Mouse (Mus musculus) T-helper 1 cell (primary cell): ENCODE data around the gene Cpsf4l.
"Not testable (repeated sequence)": the region's sequence is repeated elsewhere in the genome, so short reads cannot be mapped to it uniquely, and the experiment has no call there.

ENCODE experiments used
- in situ Hi-C: fragments of 300-600 bp; cut with MboI, MseI; formaldehyde crosslinking; loops from one replicate; pipeline ENCODE4 v1.15.1; 2025; ENCODE audit warnings: high pct_unique_total_duplicates

Gene Cpsf4l

DNA sequence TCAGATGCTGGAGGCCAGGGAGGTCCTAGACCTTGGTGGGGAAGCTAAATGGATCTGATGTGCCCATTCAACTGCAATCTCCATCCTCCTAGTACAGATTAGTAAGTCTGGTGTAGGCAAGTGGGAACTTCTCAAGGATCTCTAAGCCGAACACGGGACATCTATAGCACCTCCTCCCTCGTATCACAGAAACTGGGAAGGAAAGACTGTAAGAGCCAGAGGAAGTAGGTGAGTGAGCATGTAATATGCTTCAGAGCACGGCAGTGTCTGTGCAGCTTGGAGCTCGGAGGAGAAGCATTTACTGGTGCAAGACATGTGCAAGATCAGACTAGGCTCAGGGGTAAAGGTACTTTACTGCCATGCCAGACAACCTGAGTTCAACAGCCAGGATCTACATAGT, 41.0 kb downstream of the Cpsf4l start:
- in situ Hi-C loops = no loop called here

DNA sequence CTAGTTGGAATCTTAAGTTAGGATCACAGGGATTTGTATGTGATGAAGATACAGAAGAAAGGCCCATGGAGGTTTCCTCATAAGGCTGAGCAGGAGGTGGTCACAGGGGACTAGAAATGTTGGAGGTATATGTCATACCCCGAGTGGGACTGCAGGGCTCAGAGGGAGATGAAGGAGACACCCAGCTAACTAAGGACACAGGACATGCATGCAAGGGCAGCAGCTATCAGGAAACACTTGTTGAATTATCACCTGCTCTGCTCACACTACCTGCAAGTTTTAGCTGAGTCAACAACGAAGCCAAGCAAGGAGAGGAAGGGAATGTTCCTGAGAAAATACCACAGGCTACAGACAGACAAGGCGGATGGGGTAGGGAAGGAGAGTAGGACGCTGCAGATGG, 42.1 kb downstream of the Cpsf4l start:
- in situ Hi-C loops = no loop called here

DNA sequence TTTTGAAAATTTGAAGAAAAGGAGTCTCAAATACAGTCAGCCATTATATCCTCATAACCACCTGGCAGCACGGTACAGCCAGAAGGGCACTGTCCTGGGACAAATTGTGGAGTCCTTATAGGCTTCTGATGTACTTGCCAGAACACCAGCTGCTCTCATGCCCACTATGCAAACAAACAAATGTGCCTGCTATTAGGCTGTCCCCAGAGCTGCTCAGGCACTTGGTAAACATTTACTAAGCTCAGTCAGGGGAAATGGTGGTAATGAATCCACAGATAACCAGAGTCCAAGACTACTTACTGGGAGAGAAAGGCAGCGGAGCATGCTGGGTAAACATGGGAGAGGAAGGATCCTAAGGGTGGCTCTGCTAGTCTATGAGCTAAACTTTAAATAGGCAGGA, 42.7 kb downstream of the Cpsf4l start:
- in situ Hi-C loops = no loop called here

DNA sequence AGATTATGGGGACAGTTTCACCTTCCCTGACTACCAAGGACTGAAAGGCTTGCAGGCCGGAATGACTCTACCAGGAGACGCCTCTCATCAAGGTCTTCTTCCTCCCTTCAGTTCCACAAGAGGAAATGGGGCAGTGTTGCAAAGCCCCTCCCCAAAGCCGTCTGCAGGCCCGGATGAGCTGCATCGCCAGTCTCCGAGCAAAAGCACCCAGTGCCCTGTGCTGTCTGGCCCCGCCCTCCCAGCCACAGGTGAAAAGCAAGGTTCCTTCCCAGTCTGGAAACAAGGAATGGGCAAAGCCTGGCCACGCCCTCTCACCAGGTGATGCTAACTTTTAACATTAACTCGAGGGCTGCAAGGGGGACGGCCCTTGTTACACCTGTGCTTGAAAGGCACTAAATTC, 43.2 kb downstream of the Cpsf4l start:
- in situ Hi-C loops = no loop called here

DNA sequence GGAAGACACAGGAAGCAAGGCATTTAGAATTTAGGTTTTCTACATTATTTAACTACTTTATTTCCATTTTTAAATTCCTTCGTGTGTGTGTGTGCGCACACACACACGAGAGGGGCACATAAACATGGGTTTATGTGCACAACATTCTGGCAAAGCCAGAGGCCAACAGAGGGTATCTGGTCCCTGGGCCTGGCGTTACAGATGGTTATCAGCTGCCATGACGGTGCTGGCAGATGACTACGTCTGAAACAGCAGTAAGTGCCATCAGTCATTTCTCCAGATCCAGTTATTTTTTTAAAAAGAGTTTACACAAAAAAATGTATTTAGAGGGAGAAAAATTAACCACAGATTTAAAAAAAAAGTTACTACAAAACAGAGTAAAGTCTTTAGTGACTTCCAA, 43.6 kb downstream of the Cpsf4l start:
- in situ Hi-C loops = no loop called here

DNA sequence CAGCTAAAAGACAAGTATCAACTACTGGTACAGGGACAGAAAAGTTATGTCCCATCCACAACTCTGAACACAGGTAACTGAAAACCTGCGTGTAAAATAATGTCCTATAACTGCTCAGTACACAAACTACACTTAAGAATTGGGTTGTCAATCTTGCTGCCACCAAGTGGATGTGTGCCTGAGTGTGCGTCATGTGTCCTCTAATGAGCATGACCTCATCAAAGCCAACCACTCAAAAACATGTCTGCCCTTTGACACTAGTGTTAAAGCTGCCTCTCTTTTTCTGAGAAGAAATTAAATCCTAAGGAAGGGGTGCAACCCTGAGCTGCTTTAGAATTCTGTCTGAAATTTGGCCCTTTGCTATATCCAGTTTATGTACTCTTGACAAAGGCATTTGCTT, 45.5 kb downstream of the Cpsf4l start:
- in situ Hi-C loops = no loop called here

DNA sequence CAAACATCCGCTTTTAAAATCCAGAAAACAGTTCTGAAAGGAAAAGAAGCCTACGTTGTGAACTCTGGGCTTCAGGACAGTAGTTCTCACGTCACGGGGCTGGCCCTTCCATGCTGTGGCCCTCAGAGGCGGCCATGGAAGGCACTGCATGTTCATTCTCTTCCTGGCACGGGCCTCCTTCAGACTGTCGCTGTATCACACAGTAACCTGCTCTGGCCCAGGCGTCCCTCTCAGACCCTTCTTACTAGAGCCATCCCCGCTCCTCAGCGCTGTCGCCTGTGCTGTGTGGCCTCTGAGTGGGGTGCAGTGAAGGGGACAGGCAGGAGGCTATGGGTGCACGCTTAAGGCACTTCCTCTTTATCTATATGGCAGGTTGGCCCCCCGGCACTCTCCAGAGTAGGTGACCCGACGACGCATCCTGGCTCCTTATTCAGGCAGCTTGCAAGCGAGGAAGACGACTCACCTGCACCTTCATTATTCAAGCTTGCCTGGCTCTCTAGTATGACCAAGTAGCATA, 47.9 kb downstream of the Cpsf4l start:
- in situ Hi-C loops = no loop called here

DNA sequence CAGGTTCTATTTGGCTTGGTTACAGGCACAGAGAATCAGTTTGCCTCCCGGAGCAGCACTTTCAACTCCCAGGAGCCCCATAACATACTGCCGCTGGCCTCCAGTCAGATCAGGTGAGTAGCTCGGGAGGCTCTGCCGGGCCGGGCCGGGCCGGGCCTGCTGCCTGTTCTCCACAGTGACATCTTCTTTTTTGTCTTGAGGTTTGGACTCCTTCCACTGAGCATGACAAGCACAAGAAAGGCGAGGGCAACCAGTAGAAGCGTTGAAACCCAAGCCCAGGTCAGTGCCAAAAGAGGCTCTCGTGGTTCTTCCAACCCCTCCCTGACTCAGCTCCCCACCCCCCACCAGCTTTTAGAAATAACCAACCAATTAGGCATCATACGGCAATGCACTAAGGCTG, 48.9 kb downstream of the Cpsf4l start:
- in situ Hi-C loops = no loop called here

DNA sequence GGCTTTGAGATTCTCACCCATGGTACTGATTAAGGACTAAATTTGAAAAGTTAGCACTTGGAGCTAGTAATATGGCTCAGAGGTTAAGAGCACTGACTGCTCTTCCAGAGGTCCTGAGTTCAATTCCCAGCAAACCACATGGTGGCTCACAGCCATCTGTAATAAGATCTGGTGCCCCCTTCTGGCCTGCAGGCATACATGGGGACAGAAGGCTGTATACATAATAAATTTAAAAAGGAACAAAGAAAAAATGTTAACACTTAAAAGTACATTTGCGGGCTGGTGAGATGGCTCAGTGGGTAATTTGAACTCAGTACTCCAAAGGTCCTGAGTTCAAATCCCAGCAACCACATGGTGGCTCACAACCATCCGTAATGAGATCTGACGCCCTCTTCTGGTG, 49.6 kb downstream of the Cpsf4l start:
- in situ Hi-C loops = not testable (repeated sequence)

DNA sequence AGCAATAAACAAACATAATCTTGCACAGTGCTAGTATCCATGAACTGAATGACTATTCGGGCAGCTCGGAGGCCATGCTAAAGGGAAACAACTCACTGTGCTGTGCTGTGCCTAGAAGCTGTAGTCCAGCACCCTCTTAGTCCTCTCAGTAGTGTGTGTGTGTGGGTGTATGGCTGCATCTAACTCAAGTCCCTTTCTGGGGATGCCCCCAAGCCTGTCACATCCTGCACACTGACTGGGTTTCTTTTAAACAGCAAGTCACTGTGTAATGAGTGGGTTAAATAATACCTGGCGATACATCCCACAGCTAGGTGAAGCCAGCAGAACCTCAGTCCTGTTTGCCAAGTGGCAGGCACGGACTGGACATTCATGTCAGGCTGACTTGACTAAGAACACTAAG, 51.1 kb downstream of the Cpsf4l start:
- in situ Hi-C loops = no loop called here

DNA sequence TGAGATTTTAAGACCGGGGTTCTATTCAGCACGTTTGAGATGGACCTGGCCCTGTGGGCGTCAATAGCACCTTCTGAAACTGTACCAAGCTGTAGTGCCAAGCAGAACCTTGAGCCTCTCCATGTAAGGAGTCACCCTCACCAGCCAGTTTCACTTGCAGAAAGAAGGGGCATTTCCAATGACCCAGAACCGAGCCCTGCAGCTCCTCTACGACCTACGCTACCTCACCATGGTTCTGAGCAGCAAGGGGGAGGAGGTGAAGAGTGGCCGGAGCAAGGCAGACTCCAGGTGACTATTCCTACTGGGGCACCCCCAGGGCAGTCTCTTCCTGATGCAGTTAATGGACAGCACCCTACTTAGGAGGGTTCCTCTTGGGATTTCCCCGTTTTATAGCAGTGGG, 51.5 kb downstream of the Cpsf4l start:
- in situ Hi-C loops = no loop called here

DNA sequence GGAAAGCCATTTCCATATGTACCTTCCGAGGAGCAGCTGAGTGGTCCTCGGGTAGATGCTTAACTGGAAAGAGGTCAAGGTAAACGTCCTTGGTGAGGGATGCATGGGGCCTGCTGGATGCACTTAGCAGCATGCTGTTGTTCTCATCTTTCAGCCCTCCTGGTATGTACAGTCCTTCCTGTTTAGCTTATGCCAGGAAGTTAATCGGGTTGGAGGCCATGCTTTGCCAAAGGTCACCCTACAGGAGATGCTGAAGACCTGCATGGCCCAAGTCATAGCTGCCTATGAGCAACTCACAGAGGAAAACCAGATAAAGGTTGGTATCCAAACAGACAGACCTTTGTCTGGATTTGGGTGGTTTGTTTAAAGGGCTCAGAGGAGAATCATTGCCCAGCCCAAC, 52.6 kb downstream of the Cpsf4l start:
- in situ Hi-C loops = no loop called here

DNA sequence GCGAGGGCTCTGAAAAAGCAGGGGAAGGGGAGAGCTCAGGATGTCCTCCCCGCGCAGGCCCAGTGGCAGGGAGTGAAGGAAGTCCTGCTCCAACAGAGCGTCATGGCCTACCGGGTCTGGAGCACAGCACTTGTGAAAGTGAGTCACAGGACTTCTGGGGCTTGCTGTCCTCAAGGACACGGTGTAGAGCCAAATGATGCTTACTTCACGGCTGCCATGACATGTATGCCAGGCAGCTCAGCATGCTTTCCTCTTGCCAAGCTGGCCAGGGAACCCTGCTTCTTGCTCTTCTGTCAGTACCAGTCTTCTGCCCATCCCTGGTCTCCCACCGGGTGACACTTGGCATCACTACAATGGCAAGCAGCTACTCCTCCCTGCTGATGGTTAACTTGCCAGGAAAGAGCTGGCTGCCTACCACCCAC, 53.3 kb downstream of the Cpsf4l start:
- in situ Hi-C loops = no loop called here

DNA sequence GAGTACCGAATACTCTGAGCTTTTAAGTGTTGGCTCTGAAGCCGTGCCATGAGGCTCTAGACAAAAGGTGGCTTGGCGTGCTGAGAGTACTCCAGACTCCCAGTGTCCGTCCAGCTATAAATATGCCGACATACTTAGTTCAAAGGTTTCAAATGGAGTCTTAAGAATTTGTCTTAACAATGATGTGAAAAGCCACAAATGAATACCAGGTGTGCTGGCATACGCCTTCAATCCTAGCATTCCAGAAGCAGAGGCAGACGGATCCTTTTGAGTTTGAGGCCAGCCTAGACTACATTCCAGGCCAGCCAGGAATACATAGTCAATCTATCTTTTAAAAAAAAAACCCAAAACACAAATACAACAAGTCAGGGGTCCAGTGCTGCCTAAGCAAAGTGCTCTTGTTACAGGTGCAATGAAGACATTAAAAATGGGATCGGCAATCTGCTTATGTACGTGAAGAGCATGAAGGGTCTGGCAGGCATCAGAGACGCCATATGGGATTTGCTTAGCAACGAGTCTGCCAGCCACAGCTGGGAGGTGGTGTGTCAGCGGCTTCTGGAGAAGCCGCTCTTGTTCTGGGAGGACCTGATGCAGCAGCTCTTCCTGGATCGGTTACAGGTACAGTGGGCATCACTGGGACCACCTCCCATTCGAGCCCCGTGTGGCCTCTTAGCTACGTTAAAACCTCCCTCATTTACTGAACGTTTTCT, 55.1 kb downstream of the Cpsf4l start:
- in situ Hi-C loops = no loop called here

DNA sequence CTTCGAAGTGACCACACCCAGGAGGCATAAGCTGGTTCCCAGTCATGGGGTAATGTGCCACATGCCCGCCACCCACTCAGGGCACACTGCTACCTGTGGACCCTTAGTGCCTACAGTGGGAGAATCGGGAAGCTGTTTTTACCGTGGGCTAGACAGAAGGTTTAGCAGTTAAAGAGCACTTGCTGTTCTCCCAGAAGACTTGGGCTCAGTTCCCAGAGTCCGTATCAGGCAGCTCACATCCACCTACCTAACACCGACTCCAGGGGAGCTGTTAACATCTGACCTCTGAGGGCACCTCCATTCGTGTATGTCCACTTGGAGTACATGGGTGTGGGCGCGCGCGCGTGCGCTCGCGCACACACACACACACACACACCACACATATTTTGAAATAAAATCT, 55.7 kb downstream of the Cpsf4l start:
- in situ Hi-C loops = no loop called here

DNA sequence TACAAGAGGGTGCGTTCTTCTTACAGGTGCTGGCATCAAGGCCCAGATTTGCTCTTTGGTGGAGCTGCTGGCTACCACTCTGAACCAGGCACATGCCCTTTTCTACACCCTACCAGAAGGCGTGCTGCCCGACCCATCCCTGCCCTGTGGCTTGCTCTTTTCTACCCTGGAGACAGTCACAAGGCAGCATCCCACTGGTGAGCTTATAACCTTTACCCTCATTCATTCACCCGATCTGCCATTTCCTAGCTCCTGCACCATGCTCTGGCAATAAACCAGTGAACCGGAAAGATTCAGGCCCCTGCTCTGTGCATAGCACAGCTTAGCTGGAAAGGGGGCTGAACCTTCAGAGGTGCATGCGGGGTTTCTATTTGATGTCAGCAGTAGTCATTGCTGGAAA, 57.3 kb downstream of the Cpsf4l start:
- in situ Hi-C loops = no loop called here

DNA sequence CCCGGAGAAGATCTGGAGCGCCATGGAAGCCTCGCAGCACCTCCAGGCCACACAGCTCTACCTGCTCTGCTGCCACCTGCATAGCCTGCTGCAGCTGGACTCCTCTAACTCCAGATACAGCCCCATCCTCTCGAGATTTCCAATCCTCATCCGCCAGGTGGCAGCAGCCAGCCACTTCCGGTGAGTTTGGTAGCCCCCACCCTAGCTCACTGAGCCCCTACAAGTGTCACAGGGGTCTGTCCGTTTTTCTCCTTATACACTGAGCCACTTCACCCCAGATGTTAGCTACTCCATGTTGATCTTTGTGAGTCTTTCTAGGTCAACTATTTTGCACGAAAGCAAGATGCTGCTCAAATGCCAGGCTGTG, 57.9 kb downstream of the Cpsf4l start:
- in situ Hi-C loops = no loop called here

DNA sequence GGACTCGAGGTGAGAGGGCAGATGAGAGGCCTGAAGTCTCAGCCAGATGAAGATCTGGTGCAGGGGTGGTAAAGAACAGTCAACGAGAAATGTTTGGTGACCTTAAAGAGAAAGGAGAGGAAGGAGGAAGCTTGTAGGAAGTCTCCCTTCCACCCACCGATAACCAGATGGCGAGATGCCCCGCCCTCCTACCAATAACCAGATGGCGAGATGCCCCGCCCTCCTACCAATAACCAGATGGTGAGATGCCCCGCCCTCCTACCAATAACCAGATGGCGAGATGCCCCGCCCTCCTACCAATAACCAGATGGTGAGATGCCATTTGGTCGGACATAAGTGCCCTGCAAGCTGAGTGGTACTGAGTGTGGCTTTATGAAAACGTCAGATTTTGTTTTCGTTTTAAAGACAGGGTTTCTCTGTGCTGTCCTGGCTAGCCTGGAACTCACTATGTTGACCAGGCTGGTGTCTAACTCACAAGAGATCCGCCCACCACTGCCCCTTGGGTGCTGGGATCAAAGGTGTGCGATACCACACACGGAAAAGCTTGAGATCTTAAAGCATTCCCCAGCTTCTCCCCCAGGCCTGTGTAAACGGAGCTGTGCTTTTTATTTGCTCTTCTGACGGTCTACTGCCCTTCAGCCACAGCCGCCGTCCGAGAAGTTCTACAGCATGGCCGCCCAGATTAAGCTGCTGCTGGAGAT, 58.5 kb downstream of the Cpsf4l start:
- in situ Hi-C loops = no loop called here

DNA sequence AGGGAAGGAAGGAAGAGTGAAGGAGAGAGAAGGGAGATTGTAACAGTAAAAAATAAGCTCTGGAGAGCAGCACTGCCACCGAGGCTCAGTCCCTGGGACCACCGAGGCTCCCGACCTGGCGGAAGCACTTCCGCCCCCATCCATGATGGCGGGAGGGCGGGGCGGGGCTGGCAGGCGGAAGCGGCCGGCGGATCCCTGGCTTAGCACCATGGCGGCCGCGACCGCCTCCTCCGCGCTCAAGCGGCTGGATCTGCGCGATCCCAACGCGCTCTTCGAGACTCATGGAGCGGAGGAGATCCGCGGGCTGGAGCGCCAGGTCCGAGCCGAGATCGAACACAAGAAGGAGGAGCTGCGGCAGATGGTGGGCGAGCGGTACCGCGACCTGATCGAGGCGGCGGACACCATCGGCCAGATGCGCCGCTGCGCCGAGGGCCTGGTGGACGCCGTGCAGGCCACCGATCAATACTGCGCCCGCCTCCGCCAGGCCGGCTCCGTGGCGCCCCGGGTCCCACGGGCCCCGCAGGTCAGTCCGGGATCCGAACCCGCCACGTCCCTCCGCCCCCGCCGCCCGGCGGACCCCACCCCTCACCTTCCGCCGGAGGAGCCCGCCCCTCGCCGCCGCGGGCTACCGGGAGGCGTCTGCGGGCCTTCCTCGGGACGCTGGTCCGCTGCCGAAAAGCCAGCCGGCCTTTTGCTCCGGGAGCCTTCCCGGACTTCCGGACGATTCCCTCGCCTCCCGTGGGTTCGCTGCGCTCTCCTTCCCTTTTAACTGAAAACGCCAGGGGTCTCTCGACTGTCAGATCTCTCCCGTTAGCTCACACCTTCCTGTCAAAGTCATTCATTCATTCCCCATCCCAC, 60.2 kb downstream of the Cpsf4l start, which contains the start of gene Slc39a11:
Slc39a11 (minus strand) TSS at position 727 of the 858 bp plus-strand sequence.
- in situ Hi-C loops = loop anchor here (10.0 kb wide), 1 partner anchor 455 kb away; no protein-coding TSS in a partner anchor

DNA sequence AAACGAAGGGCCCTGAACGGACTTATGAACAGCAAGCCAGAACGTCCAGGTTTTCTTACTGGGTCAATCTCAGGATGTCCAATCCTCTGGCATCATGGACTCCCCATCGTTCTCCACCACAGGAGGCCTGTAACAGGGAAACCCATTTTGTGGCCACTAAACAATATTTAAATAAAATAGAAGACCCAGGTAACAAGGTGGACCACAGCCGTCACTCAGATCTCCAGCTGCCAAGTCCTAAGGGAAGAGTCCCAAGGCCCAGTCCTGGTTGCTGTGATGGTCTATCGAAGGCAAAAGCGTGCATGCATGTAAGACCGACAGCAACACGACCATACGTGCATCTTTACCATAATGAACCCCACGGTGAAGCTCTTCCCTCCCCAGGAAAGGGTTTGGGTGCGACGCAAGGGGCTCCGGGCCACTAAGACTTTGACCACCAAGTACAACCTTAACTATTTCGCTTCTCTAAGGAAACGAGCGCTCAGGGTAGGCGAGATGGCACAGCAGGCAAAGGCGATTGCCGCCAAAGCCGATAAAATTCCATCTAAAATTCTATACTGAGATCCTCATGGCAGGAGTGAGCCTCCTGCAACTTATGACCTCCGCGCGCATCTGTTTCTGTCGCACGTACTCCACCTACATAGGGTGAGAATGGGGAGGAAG, 61.0 kb downstream of the Cpsf4l start, which contains the start of gene Cog1:
Cog1 (plus strand) TSS at position 480 of the 663 bp plus-strand sequence.
- in situ Hi-C loops = loop anchor here (10.0 kb wide), 1 partner anchor 454 kb away; no protein-coding TSS in a partner anchor
